Mouse (Mus musculus): ENCODE measurements at regions not wholly inside any gene's neighbourhood (a gene's known extent, or its start where the extent isn't known, plus 50 kb on each side); places are given as distances from the start of the nearest gene placed in this dataset.
"Not testable (repeated sequence)": the region's sequence is repeated elsewhere in the genome, so short reads cannot be mapped to it uniquely, and the experiment has no call there.

- not testable (repeated sequence) for DNase-seq
Observed at GRCm38 (mm10) chr2:16811401-16812281, 455.5 kb downstream of the Plxdc2 start.

DNA sequence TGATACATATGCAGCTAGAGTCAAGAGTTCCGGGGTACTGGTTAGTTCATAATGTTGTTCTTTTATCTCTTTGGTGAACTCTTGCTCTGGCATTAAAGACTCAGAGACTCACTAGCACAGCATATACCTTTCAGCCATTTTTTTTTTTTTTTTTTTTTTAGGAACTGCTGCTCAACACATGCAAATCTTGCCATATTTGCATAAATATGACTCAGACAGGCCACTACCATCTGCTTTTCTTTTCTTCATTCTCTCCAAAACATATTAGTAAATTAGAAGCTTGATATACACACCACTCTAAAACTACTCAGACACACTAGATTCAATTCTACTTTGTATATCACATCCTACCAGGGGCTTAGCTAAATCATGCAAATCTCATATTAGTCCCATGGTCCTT, 464.3 kb downstream of the Plxdc2 start:
- no peak for DNase-seq

DNA sequence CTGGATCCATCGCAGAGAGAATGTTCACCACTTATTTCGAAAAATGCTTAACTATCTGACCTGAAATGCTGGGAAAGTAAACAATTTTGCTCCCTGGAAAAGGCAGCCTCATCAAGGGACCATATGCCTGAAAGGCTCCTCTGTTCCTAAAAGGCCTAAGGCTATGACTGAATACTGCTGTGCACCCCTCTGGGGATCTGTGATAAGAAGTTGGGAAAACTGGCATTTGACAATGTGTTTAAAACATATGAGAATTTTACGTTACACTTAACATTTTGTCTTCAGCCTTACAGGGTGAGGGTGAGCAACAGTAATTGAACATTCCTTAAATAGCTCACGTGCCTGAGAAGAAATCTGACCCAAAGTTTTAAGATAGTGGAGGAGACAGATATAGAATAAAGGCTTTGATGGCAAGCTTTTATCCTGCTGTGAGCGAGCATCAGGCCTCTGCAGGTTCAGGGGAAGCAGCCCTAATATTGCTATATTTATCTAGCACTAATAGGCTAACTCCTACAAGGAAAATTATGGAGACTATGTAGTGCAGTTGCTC, 468.7 kb downstream of the Plxdc2 start:
- DNase-seq: no peak

DNA sequence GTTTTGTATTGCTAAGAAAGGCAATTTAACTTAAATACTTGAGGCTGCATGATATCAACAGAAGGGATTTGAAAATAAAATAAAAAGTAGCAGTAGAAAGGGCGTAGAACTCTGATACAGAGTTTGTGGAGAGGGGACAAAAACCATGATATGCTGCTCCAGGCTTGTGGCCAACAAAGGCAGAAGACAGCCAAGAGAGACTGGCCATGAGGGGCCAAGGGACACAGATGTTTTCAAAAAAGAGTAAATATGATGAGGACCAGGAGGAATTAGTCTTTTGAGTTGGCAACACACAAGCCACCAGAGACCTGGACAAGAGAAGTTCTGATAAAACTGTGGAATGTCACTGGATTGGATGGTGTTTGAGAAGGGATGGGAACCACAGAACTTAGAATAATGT, 471.2 kb downstream of the Plxdc2 start:
- DNase-seq: peak; percentile 65 to 72

DNA sequence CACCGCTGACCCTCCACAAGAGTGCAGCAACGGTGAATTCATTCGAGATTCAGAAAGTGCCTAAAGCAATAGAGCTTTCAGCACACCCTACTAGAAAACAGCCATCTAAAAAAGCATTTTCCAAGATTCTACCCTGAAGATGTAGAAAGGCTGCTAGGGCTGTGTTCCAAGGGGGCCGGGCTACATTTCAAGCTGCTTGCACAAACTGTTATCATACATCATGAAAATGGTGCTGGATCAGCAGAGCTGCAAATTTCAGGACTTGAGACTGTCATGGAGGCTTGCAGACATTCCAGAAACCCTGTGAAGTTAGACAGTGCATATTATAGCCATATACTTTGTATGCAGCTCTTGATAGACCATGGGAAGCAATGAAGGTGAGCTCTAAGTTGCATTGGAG, 479.9 kb downstream of the Plxdc2 start:
- peak; percentile 23 to 53 for DNase-seq

DNA sequence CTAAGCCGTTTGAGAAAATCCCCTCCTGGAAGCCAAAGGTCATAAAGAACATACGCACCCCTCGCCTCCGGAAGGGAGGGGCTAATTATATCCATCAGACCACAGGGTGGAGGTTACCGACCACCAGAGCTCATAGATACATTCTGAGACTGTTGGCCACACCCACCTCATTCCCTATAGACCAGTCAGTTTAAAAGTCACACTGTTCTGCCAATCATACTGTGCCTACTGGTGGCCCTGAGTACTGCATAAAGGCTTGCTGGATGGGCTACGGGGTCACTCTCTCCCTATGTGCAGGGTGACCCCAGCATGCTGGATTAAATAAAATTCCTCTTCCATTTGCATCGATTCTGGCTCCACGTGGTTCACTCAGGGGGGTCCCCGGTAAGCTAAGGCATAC, 482.6 kb downstream of the Plxdc2 start:
- DNase-seq: no peak

DNA sequence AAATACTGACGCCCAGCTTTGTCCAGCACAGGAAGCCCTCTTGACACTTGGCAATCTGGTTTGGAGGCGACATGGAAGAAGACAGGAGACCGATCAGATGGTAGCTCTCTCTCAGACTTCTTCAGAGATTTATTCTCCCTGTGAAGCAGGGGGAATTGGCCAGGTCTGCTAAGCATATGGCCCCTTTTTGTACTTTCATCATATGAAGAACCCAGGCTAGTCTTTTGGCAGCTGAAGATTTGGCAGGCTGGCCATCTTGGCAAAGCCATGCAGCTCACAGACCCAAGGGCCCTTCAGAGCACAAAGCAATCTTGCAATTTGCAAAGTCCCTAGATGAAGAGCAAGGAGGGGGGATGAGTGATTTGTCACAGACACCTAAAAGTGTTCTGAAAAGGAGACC, 493.8 kb downstream of the Plxdc2 start:
- peak; percentile 76 to 78 for DNase-seq

- DNase-seq: peak; percentile 34 to 61
Observed at GRCm38 (mm10) chr2:16860056-16860455, 504.0 kb downstream of the Plxdc2 start.

- DNase-seq: no peak
Observed at GRCm38 (mm10) chr2:16866163-16866852, 510.2 kb downstream of the Plxdc2 start.

DNA sequence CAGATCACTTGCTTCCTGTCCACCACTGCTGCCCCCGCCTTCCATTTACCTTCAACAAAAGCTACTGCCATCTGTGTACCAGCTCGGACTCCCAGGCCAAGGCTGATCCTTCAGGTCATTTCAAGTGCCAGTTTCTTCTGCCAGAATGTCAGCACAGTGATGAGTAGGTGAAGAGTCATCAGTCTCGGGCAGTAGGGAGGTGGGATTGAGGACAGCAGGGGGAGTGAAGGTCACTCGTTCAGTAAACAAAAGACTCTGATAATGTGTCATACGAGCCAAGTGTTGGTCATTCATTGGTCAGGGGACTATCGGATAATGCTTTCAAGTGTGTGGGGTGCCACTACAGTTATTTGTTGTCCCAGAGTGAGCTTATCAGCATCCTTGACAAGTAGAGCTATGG, 536.3 kb downstream of the Plxdc2 start:
- DNase-seq: peak; percentile 67 to 77

- peak; percentile 15 to 32 for DNase-seq
Observed at GRCm38 (mm10) chr2:16909246-16910038, 553.3 kb downstream of the Plxdc2 start.

- DNase-seq: peak; percentile 10 to 26
Observed at GRCm38 (mm10) chr2:16914633-16915032, 558.5 kb downstream of the Plxdc2 start.

- DNase-seq: peak; percentile 10 to 16
Observed at GRCm38 (mm10) chr2:16929974-16930373, 573.9 kb downstream of the Plxdc2 start.

DNA sequence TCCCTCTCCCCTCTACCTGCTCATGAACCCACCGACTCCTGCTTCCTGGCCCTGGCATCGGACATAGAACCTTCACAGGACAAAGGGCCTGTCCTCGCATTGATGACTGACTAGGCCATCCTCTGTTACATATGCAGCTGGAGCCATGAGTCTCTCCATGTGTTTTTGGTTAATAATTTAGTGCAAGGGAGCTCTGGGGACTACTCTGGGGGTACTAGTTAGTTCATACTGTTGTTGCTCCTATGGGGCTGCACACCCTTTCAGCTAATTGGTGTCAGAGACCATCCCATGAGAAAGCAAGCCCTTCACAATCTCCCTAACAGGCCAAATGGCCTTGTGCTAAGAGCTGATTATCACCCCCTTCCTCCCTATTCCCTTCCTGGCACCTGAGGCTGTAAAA, 603.3 kb downstream of the Plxdc2 start:
- no peak for DNase-seq

- no peak for DNase-seq
Observed at GRCm38 (mm10) chr2:16977380-16977779, 621.3 kb downstream of the Plxdc2 start.

DNA sequence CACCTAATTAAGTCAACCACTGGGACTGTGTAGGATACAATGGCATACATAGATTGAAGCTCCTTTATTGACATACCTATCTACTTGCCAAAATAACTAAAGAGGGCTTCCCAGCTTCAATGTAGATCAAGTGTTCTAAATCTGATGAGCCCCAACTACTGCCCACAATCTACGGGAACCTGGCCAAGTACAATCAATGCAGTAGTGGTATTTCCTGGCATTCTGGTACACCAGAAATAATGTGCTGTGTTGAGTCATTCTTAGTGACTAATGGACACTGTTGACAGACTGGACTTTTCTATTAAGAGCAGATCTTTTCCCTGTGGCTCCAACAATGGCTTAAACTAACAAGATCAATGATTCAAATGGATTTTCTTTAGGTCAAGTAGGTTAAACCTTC, 626.7 kb downstream of the Plxdc2 start:
- no peak for DNase-seq

DNA sequence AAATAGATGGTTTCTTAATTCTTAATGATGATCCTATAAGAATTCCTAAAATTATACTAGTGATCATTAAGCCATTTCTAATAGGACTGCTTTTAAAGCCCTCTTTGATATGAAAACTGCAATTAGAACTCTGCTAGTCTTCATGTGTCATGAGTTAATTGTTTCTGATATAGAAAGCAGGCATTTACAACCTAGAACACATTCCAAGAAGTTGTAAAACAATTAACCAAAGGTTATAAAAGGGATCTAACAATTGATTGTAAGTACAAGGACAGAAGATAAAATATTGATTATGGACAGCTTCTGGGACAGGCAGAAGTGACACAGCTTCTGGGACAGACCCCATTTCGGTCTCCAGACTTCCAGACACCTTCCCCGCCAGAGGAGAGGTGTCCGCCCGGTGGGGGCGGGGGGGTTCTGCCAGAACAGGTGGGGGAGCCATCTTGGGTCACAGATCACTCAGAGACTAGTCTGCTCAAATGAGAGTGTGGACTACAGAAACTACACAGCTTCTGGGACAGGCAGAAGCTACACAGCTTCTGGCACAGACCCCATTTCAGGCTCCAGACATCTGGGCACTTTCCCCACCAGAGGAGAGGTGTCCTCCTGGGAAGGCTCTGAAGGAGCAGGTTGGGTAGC, 627.6 kb downstream of the Plxdc2 start:
- DNase-seq: no peak
